Mouse (Mus musculus) embryonic facial prominence, embryonic 14.5 days (tissue): ENCODE data around the gene Hip1r. TPM values are rescaled to one million over a fixed set of nuclear protein-coding genes. Genes with fewer than 3 reads are reported as not detected.

ENCODE experiments used
- ATAC-seq: fragments of 200-750 bp; cut with Nextera tagmentation; 2 replicates; pipeline ENCODE4 v1.8.0; 2017; ENCODE audit warnings: low read depth, moderate number of reproducible peaks, moderate TSS enrichment
- DNase-seq: peaks from one replicate; pipeline ENCODE4 v3.0.0-alpha.2; 2015; ENCODE audit warnings: low spot score
- H3K27ac ChIP-seq: fragments of 300-500 bp; sonication (generic); replicated peaks from 2 replicates; pipeline ENCODE4 v1.5.1; 2014; ENCODE audit warnings: low read depth, mild to moderate bottlenecking, low read length, moderate library complexity
- H3K27me3 ChIP-seq: fragments of 300-500 bp; sonication (generic); replicated peaks from 2 replicates; pipeline ENCODE4 v1.6.1; 2014; ENCODE audit warnings: low read length; ENCODE audit not compliant: control insufficient read depth, insufficient read depth
- H3K36me3 ChIP-seq: fragments of 300-500 bp; sonication (generic); 2 replicates; pipeline ENCODE4 v1.6.1; 2014; ENCODE audit warnings: low read length, mixed read lengths; ENCODE audit not compliant: control insufficient read depth, insufficient read depth
- H3K4me1 ChIP-seq: fragments of 300-500 bp; sonication (generic); 2 replicates; pipeline ENCODE4 v1.6.1; 2014; ENCODE audit warnings: antibody characterized with exemption, low read length; ENCODE audit not compliant: control insufficient read depth, insufficient read depth
- H3K4me2 ChIP-seq: fragments of 300-500 bp; sonication (generic); 2 replicates; pipeline ENCODE4 v1.6.1; 2014; ENCODE audit warnings: low read depth, mild to moderate bottlenecking, low read length, moderate library complexity, mixed read lengths
- H3K4me3 ChIP-seq: fragments of 300-500 bp; sonication (generic); 2 replicates; pipeline ENCODE4 v1.5.1; 2014; ENCODE audit warnings: low read depth, mild to moderate bottlenecking, low read length
- H3K9ac ChIP-seq: fragments of 300-500 bp; sonication (generic); 2 replicates; pipeline ENCODE4 v1.6.1; 2014; ENCODE audit warnings: low read depth, mild to moderate bottlenecking, low read length, moderate library complexity, mixed read lengths
- H3K9me3 ChIP-seq: fragments of 300-500 bp; sonication (generic); 2 replicates; pipeline ENCODE4 v1.6.1; 2016; ENCODE audit warnings: low read length; ENCODE audit not compliant: control insufficient read depth
- WGBS: fragments of 180-500 bp; shearing (Covaris S2); extraction: QIAGEN DNeasy Blood & Tissue Kit; methylation state at CpG from one replicate; pipeline ENCODE4 v1.1.7; 2014; 5-methylcytosine and 5-hydroxymethylcytosine counted together
- polyA plus RNA-seq: library from polyadenylated mRNA; unstranded; fragments of >200 nt; fragmentation: Nextera tagmentation; extraction: Ambion mirVana; gene quantifications from 2 replicates; pipeline ENCODE4 v1.2.1, GENCODE M21; 2014

Hip1r gene
- polyA plus RNA-seq, 1 experiment from 2014 or later = 7.5 TPM

DNA sequence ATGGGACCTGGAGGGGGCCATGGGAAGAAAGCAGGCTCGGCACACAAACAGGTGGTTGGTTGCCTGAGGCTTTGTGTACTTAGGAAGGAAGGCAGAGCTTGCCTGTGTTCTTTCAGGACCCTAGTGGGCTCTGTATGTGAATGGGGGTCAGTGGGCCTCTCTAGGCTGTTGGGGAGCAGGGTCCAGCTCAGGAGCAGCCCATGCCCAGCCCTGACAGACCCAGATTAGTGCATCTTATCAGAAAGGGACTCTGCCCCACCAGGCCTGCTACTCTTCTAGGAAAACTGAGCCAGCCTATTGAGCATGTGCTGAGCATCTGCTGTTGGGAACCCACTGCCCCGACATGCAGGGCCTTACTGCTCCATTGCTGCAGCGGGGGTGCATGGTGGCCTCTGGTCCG, 14.1 kb downstream of the Hip1r start:
- ATAC-seq = no peak
- no peaks in the 10 kb centered on the region for H3K36me3 ChIP-seq
- no peaks in the 10 kb centered on the region for H3K27me3 ChIP-seq
- H3K9me3 ChIP-seq = no peaks in the 10 kb centered on the region
- H3K9ac ChIP-seq = no peak overlapping the region
- no peaks in the 10 kb centered on the region; the same call in 1 of the 2 replicates for H3K4me1 ChIP-seq
- H3K4me2 ChIP-seq = no peak overlapping the region
- no peak overlapping the region for H3K4me3 ChIP-seq
- no peak overlapping the region for H3K27ac ChIP-seq
- DNase-seq = no peak
- WGBS = 73% methylated on average over 4 of the region's 4 CpGs

DNA sequence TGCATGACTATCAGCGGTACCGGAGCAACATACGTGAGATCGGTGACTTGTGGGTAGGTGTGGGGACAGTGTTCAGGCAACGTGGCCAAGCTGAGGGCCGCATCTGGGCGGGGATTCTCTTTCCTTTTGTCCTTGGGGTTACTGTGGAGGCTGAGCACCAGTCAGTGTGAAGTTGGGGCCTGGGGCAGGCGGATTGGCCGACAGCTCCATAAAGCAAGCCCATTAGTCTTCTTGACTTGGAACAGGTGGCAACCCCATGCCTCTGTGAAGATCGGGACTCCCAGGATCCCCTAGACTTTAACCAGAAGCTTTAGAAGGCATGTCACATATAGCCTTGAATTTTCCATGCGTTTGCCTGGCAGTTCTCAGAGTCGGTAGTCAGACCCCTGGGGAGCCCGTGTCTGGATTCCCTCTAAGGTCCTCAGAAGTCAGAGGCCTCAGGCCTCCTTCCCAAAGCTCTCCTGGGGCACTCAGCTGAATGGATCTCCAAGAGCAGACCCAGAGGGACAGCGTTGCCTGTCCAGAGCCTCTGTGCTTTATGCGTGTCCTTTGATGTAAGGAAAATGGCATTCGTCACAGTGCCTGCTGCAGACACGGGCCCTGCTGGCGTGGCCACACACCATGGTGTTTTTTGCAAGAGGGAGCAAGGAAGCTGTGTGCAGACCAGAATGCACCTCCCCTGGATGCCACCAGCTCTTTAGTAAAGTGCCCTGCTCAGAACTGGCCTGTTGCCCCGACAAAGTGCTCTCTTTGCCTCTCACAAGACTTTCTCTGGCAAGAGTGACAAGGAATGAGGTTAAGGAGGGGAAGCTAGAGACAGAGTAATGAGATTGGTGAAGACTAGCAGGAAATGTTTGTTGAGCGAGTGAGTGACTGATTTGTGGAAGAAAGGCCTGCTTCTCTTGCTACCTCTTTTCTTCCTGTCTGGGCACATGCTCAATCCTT, 16.8 kb downstream of the Hip1r start:
- no peaks in the 10 kb centered on the region; the same call in 1 of the 2 replicates for H3K4me1 ChIP-seq
- no peak overlapping the region for H3K4me2 ChIP-seq
- no peak overlapping the region for H3K4me3 ChIP-seq
- ATAC-seq (no peak; the same call in 1 of the 2 replicates), DNase-seq (no peak)
- no peaks in the 10 kb centered on the region for H3K27me3 ChIP-seq
- 68% methylated on average over 20 of the region's 20 CpGs for WGBS
- no peak overlapping the region for H3K27ac ChIP-seq
- no peaks in the 10 kb centered on the region for H3K9me3 ChIP-seq
- H3K36me3 ChIP-seq = no peaks in the 10 kb centered on the region
- H3K9ac ChIP-seq = no peak overlapping the region

GRCm38 (mm10) chr5:123991321-123991720, 17.9 kb downstream of the Hip1r start:
- H3K27ac ChIP-seq = no peak overlapping the region
- H3K4me3 ChIP-seq = no peak overlapping the region
- H3K4me1 ChIP-seq = no peaks in the 10 kb centered on the region; the same call in 1 of the 2 replicates
- 0 out of 2 replicates have a peak overlapping the region, but pooled peaks have one; percentile 40 for H3K9ac ChIP-seq
- no peaks in the 10 kb centered on the region for H3K36me3 ChIP-seq
- no peak overlapping the region for H3K4me2 ChIP-seq
- 77% methylated on average over 6 of the region's 6 CpGs for WGBS
- DNase-seq (no peak), ATAC-seq (no peak)
- H3K27me3 ChIP-seq = no peaks in the 10 kb centered on the region
- no peaks in the 10 kb centered on the region for H3K9me3 ChIP-seq

- 72% methylated on average over 8 of the region's 10 CpGs for WGBS
- Histone ChIP-seq H3K4me3 (no peak overlapping the region), H3K27me3 (no peaks in the 10 kb centered on the region), H3K4me1 (no peaks in the 10 kb centered on the region), H3K27ac (no peak overlapping the region), H3K4me2 (no peak overlapping the region), H3K9me3 (no peaks in the 10 kb centered on the region), H3K9ac (0 out of 2 replicates have a peak overlapping the region, but pooled peaks have one; percentile 8), H3K36me3 (peaks cover 7% of the 10 kb centered on the region; the same call in 1 of the 2 replicates)
- ATAC-seq (no peak), DNase-seq (no peak)
These were observed 18.8 kb downstream of the Hip1r start for GRCm38 (mm10) chr5:123992193-123992637.

DNA sequence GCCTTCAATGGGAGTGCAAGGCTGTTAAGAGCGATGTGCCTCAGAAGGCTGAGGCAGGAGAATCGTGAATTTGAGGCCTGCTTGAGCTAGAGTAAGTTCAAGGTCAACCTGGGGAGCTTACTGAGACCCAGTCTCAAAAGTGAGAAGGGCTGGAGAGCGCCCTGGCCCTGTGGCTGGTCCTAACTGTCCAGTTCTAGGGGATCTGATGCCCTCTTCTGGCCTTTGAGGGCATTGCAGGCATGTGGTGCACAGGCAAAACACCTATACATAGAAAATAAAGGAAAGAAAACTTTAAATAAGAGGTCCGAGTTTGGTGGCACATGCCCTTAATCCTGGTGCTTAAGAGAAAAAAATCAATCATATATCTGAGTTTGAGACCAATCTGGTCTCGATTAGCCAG, 19.4 kb downstream of the Hip1r start:
- Histone ChIP-seq H3K27ac (no peak overlapping the region; the same call in 1 of the 2 replicates), H3K9ac (no peak overlapping the region)
- ATAC-seq = no peak

GRCm38 (mm10) chr5:123993263-123994036, 20.0 kb downstream of the Hip1r start:
- Histone ChIP-seq H3K9me3 (no peaks in the 10 kb centered on the region), H3K4me2 (no peak overlapping the region), H3K4me1 (no peaks in the 10 kb centered on the region), H3K36me3 (peaks cover 7% of the 10 kb centered on the region; the same call in 1 of the 2 replicates), H3K4me3 (no peak overlapping the region), H3K27ac (peak overlapping the region; percentile 21; the same call in 1 of the 2 replicates), H3K9ac (peak overlapping the region; percentile 8; the same call in 1 of the 2 replicates), H3K27me3 (no peaks in the 10 kb centered on the region)
- no peak for ATAC-seq
- no peak for DNase-seq
- 74% methylated on average over 6 of the region's 7 CpGs for WGBS

More for the DNA sequence above, 19.4 kb downstream of the Hip1r start:
- H3K27me3 ChIP-seq = no peaks in the 10 kb centered on the region
- peak; percentile 59 for DNase-seq
- no peak overlapping the region for H3K4me3 ChIP-seq
- H3K9me3 ChIP-seq = no peaks in the 10 kb centered on the region
- no peaks in the 10 kb centered on the region for H3K4me1 ChIP-seq
- peaks cover 7% of the 10 kb centered on the region; the same call in 1 of the 2 replicates for H3K36me3 ChIP-seq
- no peak overlapping the region for H3K4me2 ChIP-seq
- WGBS = 30% methylated on average over 5 of the region's 5 CpGs

- H3K27ac ChIP-seq = no peak overlapping the region
- no peak overlapping the region for H3K4me3 ChIP-seq
- WGBS = 89% methylated on average over 7 of the region's 7 CpGs
- ATAC-seq (no peak), DNase-seq (no peak)
- no peak overlapping the region for H3K9ac ChIP-seq
- no peaks in the 10 kb centered on the region for H3K27me3 ChIP-seq
- no peaks in the 10 kb centered on the region for H3K9me3 ChIP-seq
- H3K4me2 ChIP-seq = no peak overlapping the region
- H3K36me3 ChIP-seq = peaks cover 7% of the 10 kb centered on the region; the same call in 1 of the 2 replicates
- H3K4me1 ChIP-seq = no peaks in the 10 kb centered on the region
These were observed 21.0 kb downstream of the Hip1r start for GRCm38 (mm10) chr5:123994468-123994867.

DNA sequence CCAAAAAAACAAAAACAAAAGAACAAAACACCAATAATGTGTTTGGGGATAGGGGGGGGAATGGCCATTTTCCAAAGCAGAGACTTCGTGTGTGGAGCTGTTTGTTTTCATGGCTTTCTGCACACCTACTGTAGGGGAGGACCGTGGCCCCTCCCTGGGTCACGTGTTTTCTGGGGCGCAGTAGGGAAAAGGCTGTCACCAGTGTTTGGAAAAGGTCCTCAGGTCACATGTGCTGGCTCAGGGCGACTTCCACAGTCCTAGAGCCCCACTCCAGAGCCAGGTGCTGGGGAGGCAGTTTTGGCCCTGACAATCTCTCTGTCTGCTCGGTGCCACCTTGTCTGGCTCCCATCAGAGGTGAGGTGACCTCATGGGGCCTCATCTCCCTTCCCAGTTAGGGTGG, 22.0 kb downstream of the Hip1r start:
- Histone ChIP-seq H3K4me2 (no peak overlapping the region), H3K4me1 (no peaks in the 10 kb centered on the region), H3K36me3 (peaks cover 12% of the 10 kb centered on the region; the same call in 1 of the 2 replicates), H3K4me3 (no peak overlapping the region), H3K9me3 (no peaks in the 10 kb centered on the region), H3K9ac (no peak overlapping the region), H3K27me3 (no peaks in the 10 kb centered on the region), H3K27ac (no peak overlapping the region)
- 73% methylated on average over 6 of the region's 6 CpGs for WGBS
- DNase-seq (no peak), ATAC-seq (no peak)
